Mouse (Mus musculus): ENCODE measurements around the gene Gm49358. TPM values are rescaled to one million over a fixed set of nuclear protein-coding genes. Genes with fewer than 3 reads are reported as not detected.

The Gm49358 gene
- polyA plus RNA-seq, 1 experiment: not detected

DNA sequence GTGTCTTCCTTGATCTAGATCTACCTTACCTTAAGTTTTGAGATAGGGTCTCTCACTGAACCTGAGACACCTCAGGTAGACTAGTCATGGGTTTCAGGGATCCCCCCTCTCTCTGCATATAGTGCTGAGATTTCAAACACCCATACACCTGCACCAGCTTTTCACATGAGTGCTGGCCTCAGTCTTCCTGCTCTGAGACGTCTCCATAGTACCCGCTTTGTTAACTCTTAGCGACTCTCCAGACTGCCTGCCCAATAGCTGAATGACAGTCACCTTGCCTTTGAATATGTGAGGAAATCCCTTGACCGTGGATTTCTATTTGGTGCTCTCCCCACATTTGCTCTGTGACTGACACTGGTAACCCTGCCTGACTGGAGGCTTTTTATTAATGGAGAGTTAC, 30.4 kb downstream of the Gm49358 start:
- H3K4me3 ChIP-seq (replicated peaks): no peak overlapping the region
- peaks cover 3% of the 10 kb centered on the region; the same call in 1 of the 2 replicates for H3K9me3 ChIP-seq (ENCODE audit: control insufficient read depth, low read length)
- H3K4me1 ChIP-seq (ENCODE audit: control insufficient read depth): peaks cover 2% of the 10 kb centered on the region
- H3K36me3 ChIP-seq (ENCODE audit: control insufficient read depth): no peaks in the 10 kb centered on the region; the same call in 1 of the 2 replicates
- H3K27me3 ChIP-seq (ENCODE audit: control insufficient read depth): no peaks in the 10 kb centered on the region
- TF ChIP-seq GATA1 (IDR thresholded peaks at IDR 0.05; ENCODE audit: low read length): no peak

DNA sequence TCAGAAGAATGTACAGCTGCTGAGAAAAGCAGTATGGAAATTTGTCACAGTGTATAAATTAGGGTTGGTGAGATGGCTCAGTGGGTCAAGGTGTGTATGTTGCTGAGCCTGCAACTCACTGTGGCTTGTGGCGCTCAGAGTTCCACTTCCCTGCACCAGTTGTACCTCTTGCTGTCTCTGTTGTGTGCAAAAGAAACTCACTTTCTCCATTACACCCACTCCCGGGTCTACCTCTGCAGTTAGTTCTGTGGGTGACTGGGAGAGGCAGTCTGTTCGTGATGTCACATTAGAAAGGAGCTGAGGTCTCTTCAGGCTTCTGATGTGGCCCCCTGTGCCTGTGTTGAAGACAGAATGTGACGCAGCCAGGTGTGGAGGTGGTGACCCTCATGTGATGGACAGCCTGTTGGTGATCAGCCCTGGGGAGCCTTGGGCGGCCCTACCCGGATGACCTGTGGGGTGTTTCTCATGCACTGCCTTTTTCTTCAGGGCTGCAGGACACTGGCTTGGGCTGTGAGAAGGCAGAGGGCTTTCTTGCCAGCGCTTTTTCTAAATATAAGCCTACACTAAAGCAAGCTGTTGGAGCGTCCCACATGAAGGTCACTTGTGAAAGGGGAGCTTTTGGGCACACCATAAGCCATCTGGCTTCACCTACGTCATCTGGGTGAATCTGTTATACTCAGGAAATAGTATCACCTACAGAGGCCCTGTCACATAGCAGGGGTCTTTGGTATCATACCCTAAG, 31.2 kb downstream of the Gm49358 start:
- H3K27me3 ChIP-seq (ENCODE audit: control insufficient read depth): no peaks in the 10 kb centered on the region
- no peaks in the 10 kb centered on the region; the same call in 1 of the 2 replicates for H3K36me3 ChIP-seq (ENCODE audit: control insufficient read depth)
- peaks cover 2% of the 10 kb centered on the region for H3K4me1 ChIP-seq (ENCODE audit: control insufficient read depth)
- H3K4me3 ChIP-seq (replicated peaks): no peak overlapping the region
- TF ChIP-seq TAL1 (IDR thresholded peaks at IDR 0.05; ENCODE audit: low read length) (no peak), GATA1 (IDR thresholded peaks at IDR 0.05; ENCODE audit: low read length) (no peak)
- H3K9me3 ChIP-seq (ENCODE audit: control insufficient read depth, low read length): peaks cover 3% of the 10 kb centered on the region; the same call in 1 of the 2 replicates

DNA sequence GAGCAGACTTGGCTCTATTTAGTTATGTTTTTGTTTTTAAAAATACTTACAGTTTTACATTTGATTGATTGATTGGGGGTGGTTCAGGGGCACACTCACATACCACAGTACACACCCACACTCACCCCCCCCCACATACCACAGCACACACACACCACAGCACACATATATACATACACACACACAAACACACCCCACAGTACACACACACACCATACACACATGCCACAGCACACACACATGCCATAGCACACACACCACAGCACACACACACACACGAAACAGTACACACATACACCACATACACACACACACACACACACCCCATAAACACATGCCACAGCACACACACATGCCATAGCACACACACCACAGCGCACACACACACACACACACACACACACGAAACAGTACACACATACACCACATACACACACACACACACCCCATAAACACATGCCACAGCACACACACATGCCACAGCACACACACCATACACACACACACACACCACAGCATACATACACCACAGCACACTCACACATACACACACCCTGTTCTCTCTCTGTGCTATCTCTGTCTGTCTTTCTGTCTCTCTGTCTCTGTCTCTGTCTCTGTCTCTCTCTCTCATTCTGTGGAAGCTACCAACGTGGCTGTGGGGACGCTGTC, 32.4 kb downstream of the Gm49358 start:
- Histone ChIP-seq H3K27me3 (ENCODE audit: control insufficient read depth) (no peaks in the 10 kb centered on the region), H3K36me3 (ENCODE audit: control insufficient read depth) (no peaks in the 10 kb centered on the region; the same call in 1 of the 2 replicates), H3K4me1 (ENCODE audit: control insufficient read depth) (peaks cover 2% of the 10 kb centered on the region), H3K9me3 (ENCODE audit: control insufficient read depth, low read length) (peaks cover 3% of the 10 kb centered on the region; the same call in 1 of the 2 replicates), H3K4me3 (replicated peaks) (no peak overlapping the region)
- TF ChIP-seq GATA1 (IDR thresholded peaks at IDR 0.05; ENCODE audit: low read length) (no peak), TAL1 (IDR thresholded peaks at IDR 0.05; ENCODE audit: low read length) (no peak)

DNA sequence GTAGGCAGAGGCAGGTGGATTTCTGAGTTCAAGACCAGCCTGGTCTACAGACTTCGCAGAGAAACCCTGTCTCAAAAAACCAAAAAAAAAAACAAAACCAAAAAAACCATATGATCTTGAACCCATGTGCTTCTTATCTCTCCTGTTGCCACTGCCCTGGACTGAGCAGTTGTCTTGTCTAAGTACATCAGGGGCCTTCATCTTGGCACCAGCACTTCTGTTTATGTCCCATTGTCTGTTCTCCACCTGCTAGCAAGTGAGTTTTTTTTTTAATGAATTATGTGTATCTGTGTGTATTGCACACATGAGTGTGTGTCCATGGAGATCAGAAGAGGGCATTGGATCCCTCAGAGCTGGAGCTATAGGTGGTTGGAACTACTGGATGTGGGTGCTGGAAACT, 43.6 kb downstream of the Gm49358 start:
- H3K4me1 ChIP-seq (ENCODE audit: control insufficient read depth): no peaks in the 10 kb centered on the region
- H3K9me3 ChIP-seq (ENCODE audit: control insufficient read depth, low read length): no peaks in the 10 kb centered on the region
- H3K4me3 ChIP-seq (replicated peaks): no peak overlapping the region
- no peak for TF ChIP-seq GATA1 (IDR thresholded peaks at IDR 0.05; ENCODE audit: low read length)
- TF ChIP-seq TAL1 (IDR thresholded peaks at IDR 0.05; ENCODE audit: low read length): no peak
- H3K27me3 ChIP-seq (ENCODE audit: control insufficient read depth): no peaks in the 10 kb centered on the region
- no peaks in the 10 kb centered on the region; the same call in 1 of the 2 replicates for H3K36me3 ChIP-seq (ENCODE audit: control insufficient read depth)

DNA sequence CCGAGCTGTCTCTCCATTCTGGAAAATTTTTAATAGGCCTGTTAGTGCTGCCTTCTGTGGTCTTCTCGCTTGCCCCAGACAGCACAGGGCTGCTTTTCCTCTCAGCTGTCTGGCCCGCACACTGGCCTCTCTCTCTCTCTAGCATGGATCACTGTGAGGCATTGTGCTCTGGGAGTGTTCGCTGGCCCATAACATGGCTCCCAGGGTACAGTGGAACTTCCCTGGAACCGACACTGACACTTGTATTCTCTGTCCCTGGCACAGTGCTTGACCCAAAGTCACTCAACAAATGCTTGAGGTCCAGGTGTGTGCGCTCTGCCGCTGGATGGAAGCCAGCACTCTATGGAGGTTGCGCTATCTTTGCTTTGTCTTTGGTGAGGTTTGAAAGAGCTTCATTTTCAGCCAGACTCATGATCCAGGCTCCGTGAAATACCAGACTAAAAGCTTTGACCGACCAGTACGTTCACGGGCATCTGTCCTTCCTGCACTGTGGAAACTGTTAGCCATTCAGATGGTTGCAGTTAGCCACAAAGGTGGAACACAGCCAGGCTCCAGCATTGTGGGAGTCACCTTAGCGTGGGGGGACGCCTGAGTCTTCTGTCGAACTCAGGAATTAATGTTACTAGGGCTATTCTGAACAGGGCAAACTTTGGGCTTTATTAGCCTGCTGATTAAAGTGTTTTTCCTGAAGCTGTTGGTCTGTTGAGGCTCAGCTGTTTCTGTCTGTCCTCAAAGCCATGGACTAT, 44.4 kb downstream of the Gm49358 start:
- no peak overlapping the region for H3K4me3 ChIP-seq (replicated peaks)
- H3K27me3 ChIP-seq (ENCODE audit: control insufficient read depth): no peaks in the 10 kb centered on the region
- no peaks in the 10 kb centered on the region; the same call in 1 of the 2 replicates for H3K36me3 ChIP-seq (ENCODE audit: control insufficient read depth)
- H3K9me3 ChIP-seq (ENCODE audit: control insufficient read depth, low read length): no peaks in the 10 kb centered on the region
- no peaks in the 10 kb centered on the region for H3K4me1 ChIP-seq (ENCODE audit: control insufficient read depth)
- TF ChIP-seq GATA1 (IDR thresholded peaks at IDR 0.05; ENCODE audit: low read length) (no peak), TAL1 (IDR thresholded peaks at IDR 0.05; ENCODE audit: low read length) (no peak)

DNA sequence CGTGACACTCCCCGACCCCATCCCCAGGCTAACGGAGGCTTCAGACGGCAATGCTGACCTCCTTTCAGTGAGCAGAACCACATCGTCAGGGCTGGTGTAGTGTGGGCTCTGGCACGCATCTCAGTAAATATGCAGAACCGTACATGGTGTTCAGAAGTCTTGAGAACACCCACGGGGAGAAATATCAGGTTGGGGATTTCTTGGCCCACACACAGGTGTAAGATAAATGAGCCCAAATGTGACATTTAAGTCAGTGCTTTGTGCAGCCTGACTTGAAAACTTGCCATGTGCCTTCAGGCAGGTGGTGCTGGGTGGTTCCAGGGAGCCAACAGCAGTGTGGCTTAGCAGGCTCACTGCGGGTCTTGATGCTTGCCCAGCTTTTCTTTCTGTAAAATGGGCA, 46.2 kb downstream of the Gm49358 start:
- Histone ChIP-seq H3K36me3 (ENCODE audit: control insufficient read depth) (no peaks in the 10 kb centered on the region; the same call in 1 of the 2 replicates), H3K4me1 (ENCODE audit: control insufficient read depth) (no peaks in the 10 kb centered on the region), H3K27me3 (ENCODE audit: control insufficient read depth) (no peaks in the 10 kb centered on the region), H3K9me3 (ENCODE audit: control insufficient read depth, low read length) (no peaks in the 10 kb centered on the region), H3K4me3 (replicated peaks) (no peak overlapping the region)
- TF ChIP-seq TAL1 (IDR thresholded peaks at IDR 0.05; ENCODE audit: low read length) (no peak), GATA1 (IDR thresholded peaks at IDR 0.05; ENCODE audit: low read length) (no peak)

DNA sequence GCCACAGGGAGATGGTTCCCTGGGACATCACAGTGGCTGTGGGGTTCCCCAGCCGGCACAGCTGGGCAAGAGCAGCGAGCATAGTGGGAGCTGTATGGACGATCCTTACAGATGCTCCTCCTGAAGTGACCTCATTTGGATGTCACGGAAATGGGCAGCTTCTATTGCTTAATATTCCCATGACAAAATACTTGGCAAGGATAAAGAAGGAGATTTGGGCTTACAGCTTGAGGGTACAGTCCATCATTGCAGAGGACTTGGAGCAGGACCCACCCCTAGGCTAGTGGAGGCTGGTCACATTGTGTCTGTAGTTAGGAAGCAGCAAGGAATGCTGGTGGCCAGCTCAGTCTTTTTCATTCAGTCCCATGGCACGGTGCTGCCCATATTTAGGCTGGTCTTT, 46.8 kb downstream of the Gm49358 start:
- H3K9me3 ChIP-seq (ENCODE audit: control insufficient read depth, low read length): no peaks in the 10 kb centered on the region
- H3K4me3 ChIP-seq (replicated peaks): no peak overlapping the region
- H3K4me1 ChIP-seq (ENCODE audit: control insufficient read depth): no peaks in the 10 kb centered on the region
- H3K27me3 ChIP-seq (ENCODE audit: control insufficient read depth): no peaks in the 10 kb centered on the region
- H3K36me3 ChIP-seq (ENCODE audit: control insufficient read depth): no peaks in the 10 kb centered on the region; the same call in 1 of the 2 replicates
- TF ChIP-seq GATA1 (IDR thresholded peaks at IDR 0.05; ENCODE audit: low read length) (no peak), TAL1 (IDR thresholded peaks at IDR 0.05; ENCODE audit: low read length) (no peak)

DNA sequence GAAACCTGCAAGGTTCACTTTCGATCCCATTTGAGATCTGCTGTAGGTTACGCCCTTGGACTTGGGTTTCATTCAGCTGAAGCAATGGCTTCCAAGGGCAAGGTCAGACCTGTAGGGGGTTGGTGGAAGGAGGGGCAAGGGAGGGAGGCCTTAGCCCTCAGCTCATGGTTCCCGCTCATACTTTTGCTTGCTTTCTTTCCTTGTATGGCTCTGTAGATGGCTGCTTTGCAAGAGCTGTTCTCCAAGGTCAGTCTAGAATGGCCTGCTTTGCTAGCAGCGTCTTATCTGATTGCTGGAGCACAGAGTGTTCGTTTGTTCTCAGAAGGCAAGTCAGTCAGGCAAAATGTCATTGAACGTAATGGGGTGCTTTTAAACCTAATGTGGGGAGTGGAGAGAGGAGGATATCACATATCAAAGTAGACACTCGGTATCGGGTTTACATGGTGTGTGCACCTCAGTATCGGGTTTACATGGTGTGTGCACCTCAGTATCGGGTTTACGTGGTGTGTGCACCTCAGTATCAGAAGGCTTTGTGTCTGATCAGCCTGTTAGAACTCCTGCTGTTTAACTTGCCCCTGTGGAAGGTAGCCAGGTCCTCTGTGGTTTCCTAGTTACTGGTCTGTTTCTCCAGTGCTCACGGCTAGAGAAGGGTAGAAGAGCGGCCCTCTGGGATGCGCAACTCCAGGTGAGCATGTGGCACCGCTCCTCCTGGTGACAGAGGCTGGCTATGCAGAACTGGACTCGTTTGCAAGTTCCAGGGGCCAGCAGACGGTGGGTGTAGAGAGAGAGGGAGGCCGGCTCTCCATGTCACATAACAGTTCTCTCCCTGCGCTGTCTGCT, 50.7 kb downstream of the Gm49358 start:
- Histone ChIP-seq H3K9me3 (ENCODE audit: control insufficient read depth, low read length) (no peaks in the 10 kb centered on the region), H3K36me3 (ENCODE audit: control insufficient read depth) (peaks cover 3% of the 10 kb centered on the region), H3K27me3 (ENCODE audit: control insufficient read depth) (no peaks in the 10 kb centered on the region), H3K4me1 (ENCODE audit: control insufficient read depth) (peaks cover 6% of the 10 kb centered on the region), H3K4me3 (replicated peaks) (no peak overlapping the region)
- no peak for TF ChIP-seq GATA1 (IDR thresholded peaks at IDR 0.05; ENCODE audit: low read length)
- TF ChIP-seq TAL1 (IDR thresholded peaks at IDR 0.05; ENCODE audit: low read length): no peak

All from erythroblast, embryonic 14.5 days (primary cell).